Mouse (Mus musculus) cerebellum, adult 9-11 months (tissue): ENCODE results near the gene Fbxl13.

Source experiments
- DNase-seq: peaks from one replicate; pipeline ENCODE4 v3.0.0; 2022

Gene Fbxl13

GRCm38 (mm10) chr5:21645439-21646132 is at the start of gene Fbxl13, which contains the start of gene Armc10:
Gene Fbxl13 (minus strand): TSS chr5:21645634.
Gene Armc10 (plus strand): TSS chr5:21645813.
- DNase-seq = peak; percentile 88

GRCm38 (mm10) chr5:21694854-21695490 is 49.5 kb upstream of the Fbxl13 start:
- no peak for DNase-seq

- DNase-seq = no peak
Measured at GRCm38 (mm10) chr5:21693372-21693870, 48.0 kb upstream of the Fbxl13 start.

- DNase-seq = no peak
Measured at GRCm38 (mm10) chr5:21692230-21692629, 46.8 kb upstream of the Fbxl13 start.

GRCm38 (mm10) chr5:21687042-21687441 is 41.6 kb upstream of the Fbxl13 start:
- no peak for DNase-seq

- no peak for DNase-seq
Measured at GRCm38 (mm10) chr5:21685001-21685400, 39.6 kb upstream of the Fbxl13 start.

DNA sequence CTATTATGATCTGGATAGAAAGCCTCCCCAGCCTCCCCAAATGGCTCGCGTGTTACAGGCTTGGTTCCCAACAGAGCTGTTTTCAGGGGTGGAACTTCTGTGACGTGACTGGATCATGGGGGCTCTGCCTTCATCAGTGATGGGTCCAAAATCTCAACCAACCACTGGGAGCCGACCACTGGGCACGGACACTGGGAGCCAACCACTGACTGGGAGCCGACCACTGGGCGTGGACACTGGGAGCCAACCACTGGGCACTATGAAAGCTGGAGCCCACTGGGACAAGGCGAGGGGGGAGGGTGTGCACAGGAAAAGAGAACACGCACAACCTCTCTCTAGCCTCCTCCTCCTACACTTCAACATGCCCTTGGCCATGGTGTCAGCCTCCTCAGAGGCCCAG is 38.4 kb upstream of the Fbxl13 start:
- no peak for DNase-seq

DNA sequence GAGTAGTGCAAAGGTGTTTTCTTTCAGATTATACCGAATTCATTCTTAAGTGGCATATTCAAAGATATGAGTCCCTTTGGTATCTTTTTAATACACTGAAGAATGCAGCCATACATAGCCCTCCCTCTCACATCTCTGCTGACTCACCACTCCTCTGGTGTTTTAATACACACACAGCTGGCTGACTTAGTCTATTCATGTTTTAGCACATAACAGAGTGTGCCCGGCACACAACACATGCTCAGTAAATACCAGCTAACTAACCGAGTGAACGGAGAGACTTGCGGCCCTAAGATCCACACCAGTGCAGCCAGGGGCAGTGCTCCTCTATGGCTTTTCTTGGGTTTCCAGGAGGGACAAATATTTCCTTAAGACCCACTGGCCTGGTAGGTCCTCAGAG is 35.5 kb upstream of the Fbxl13 start:
- DNase-seq = no peak

DNA sequence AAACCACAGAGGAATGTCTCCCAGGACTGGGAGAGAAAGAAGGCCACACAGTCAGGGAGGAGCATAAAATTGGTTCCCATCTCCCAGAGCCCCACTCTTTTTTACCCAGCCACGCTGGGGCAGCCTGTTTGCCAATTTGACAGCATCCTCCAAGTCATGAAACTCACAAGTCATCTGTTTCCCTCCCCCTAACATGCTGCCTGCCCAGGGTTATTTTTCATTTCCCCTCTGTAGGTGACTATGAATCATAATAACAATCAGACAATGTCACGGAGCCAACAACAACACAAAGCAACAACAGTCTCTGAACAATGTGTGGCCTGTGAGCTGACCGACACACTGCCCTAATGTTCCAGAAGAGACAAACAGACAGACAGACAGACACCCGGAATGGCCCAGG is 34.6 kb upstream of the Fbxl13 start:
- no peak for DNase-seq

DNA sequence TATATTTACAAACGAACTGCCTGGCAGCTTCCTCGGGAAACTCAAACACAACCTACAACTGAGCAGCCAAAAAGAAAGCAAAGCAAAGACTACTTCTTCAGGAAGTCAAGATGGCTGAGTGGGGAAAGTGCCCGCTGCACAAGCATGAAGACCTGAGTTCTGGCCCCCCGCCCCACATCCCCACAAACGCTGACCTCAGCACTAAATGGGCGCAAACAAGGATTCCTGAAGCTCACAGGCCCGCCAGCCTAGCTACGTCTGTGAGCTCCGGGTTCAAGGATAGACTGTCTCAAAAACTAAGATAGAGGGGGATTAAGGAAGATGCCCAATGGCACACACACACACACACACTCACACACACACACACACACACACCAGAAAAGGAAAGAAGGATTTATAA is 32.9 kb upstream of the Fbxl13 start:
- no peak for DNase-seq

GRCm38 (mm10) chr5:21677939-21678338 is 32.5 kb upstream of the Fbxl13 start:
- DNase-seq = no peak

DNA sequence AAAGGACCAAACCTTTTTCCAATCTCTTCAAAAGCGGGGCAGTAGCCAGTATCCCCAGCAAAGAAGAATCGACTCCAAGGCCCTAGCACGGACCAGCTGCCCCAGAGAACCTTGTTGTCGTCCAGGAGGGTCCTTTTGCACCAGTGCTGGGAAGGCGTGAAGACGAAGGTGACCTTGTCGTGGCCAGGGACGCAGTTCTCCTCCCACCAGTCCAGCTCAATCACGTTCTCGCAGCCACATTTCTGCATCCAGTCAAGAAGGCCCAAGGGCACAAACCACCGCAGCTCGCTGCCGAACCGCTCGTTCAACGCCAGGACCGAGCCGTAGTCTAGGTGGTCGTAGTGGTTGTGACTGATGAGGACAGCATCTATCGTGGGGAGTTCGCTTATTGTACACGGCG is 30.1 kb upstream of the Fbxl13 start:
- DNase-seq = no peak

DNA sequence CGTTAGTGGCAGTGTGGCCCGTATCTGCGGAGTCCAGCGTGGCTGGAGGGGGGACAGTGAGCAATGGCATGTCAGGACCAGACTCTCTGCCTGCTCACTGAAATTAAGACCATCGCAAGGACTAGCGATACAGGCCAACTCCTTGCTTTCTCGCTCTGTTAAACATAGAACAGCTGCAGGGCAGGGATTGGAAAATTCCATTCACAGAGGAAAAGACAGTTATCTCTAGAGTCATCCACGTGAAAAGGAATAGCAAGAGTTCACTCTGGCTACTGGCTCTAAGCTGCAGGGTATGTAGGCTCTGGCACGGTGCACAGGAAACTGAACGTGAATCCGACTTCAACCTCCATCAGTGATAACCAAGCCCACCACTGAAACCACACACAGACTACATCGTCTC is 29.6 kb upstream of the Fbxl13 start:
- DNase-seq = no peak

DNA sequence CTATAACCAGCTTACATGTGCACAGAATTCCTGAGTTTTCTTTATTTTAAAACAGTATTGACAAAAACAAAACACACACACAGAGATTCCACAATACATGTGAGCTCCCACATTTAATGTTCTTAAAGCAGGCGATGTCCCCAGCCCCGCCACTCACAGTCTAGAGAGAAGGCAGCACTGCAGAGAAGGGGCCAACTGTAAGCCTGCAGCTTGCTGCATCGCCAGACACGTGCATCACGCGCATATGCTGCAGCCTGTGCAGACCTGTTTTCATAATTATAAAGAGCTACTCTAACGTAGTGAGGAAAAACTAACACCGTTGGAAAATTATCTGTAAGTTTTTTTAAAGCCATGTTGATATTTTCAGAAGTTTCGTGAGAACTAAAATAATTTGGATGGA is 28.3 kb upstream of the Fbxl13 start:
- DNase-seq = no peak

GRCm38 (mm10) chr5:21672812-21673635 is 27.6 kb upstream of the Fbxl13 start:
- no peak for DNase-seq

GRCm38 (mm10) chr5:21669307-21669706 is 23.9 kb upstream of the Fbxl13 start:
- no peak for DNase-seq

GRCm38 (mm10) chr5:21667191-21668137 is 22.0 kb upstream of the Fbxl13 start:
- no peak for DNase-seq

GRCm38 (mm10) chr5:21663081-21663480 is 17.6 kb upstream of the Fbxl13 start:
- DNase-seq = no peak

DNA sequence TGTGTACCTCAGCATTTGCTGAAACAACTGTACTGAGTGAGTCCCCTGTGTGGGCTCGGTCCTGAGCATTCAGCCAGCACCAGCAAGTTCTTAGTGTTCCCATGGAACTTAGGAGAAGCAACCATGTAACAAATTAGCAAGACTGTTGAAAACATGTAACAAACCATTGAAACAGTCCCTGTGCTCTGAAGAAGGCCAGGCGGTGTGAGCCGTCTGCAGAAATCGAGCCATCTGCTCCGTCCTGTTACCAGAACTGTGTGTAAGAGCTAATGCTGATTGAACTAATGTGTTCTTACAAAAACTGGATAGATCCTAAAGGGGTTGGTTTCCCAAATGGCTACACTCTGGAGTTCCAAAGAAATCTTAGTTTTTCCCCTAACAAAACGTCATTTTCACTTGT is 15.4 kb upstream of the Fbxl13 start:
- DNase-seq = no peak

- peak; percentile 62 for DNase-seq
Measured at GRCm38 (mm10) chr5:21658623-21659395, 13.4 kb upstream of the Fbxl13 start.

DNA sequence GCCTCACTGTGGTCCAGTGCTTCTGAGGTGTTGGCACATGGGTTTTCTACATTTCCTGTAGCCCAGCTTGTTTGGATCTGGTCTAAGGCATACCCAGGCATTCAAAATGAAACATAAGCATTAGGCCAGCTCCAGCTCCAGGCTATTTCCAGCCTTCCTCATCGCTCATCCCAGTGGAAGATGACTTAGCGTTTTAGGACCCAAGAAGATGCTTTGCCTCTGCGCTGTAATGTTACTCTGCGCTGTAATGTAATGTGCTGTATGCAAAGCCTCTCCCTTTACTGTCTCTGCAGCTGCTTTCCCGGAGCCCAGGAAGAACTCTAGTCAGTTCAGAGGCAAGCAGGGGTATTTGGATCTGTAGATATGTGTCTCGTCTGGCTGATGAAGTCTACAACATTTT is 12.6 kb upstream of the Fbxl13 start:
- DNase-seq = no peak

GRCm38 (mm10) chr5:21656912-21657311 is 11.5 kb upstream of the Fbxl13 start:
- no peak for DNase-seq
